Mouse (Mus musculus): Measurements from ENCODE around the gene Zfp618.

GRCm38 (mm10) chr4:63147268-63147667 lies 181.9 kb downstream of the Zfp618 start:
- TF ChIP-seq GATA1 (IDR thresholded peaks at IDR 0.05; ENCODE audit: borderline replicate concordance, low read length), result no peak
- no peak for TF ChIP-seq FLI1 (IDR thresholded peaks at IDR 0.05; ENCODE audit: low read length)
